Mouse (Mus musculus) lung, embryonic 16.5 days (tissue): Measurements from ENCODE around the gene Srrt. TPM values are rescaled to one million over a fixed set of nuclear protein-coding genes. Genes with fewer than 3 reads are reported as not detected.
A peak's percentile ranks its signal among the peaks of the same experiment; 100 is the strongest.
"Not testable (repeated sequence)": the region's sequence is repeated elsewhere in the genome, so short reads cannot be mapped to it uniquely, and the experiment has no call there.

Experiments
- ATAC-seq: fragments of 200-750 bp; cut with Nextera tagmentation; 2 replicates; pipeline ENCODE4 v1.8.0; 2017; ENCODE audit warnings: low read depth, mild to moderate bottlenecking, moderate library complexity
- H3K27ac ChIP-seq: fragments of 300-500 bp; sonication (generic); 2 replicates; pipeline ENCODE4 v1.5.1; 2014; ENCODE audit warnings: mild to moderate bottlenecking, control low read depth, low read length
- H3K27me3 ChIP-seq: fragments of 300-500 bp; sonication (generic); 2 replicates; pipeline ENCODE4 v1.6.1; 2014; ENCODE audit warnings: low read depth, low read length, mixed read lengths; ENCODE audit not compliant: control insufficient read depth, insufficient read depth
- H3K36me3 ChIP-seq: fragments of 300-500 bp; sonication (generic); 2 replicates; pipeline ENCODE4 v1.6.1; 2014; ENCODE audit warnings: low read length; ENCODE audit not compliant: control insufficient read depth, insufficient read depth
- H3K4me1 ChIP-seq: fragments of 300-500 bp; sonication (generic); replicated peaks from 2 replicates; pipeline ENCODE4 v1.6.1; 2014; ENCODE audit warnings: low read length, mixed read lengths; ENCODE audit not compliant: control insufficient read depth, insufficient read depth
- H3K4me2 ChIP-seq: fragments of 300-500 bp; sonication (generic); 2 replicates; pipeline ENCODE4 v1.6.1; 2014; ENCODE audit warnings: low read depth, low read length, control low read depth
- H3K4me3 ChIP-seq: fragments of 300-500 bp; sonication (generic); 2 replicates; pipeline ENCODE4 v1.5.1; 2014; ENCODE audit warnings: mild to moderate bottlenecking, low read length, control low read depth
- H3K9ac ChIP-seq: fragments of 300-500 bp; sonication (generic); 2 replicates; pipeline ENCODE4 v1.6.1; 2014; ENCODE audit warnings: low read length, control low read depth
- H3K9me3 ChIP-seq: fragments of 300-500 bp; sonication (generic); 2 replicates; pipeline ENCODE4 v1.6.1; 2016; ENCODE audit warnings: low read length; ENCODE audit not compliant: control insufficient read depth
- WGBS: fragments of 180-500 bp; shearing (Covaris S2); extraction: QIAGEN DNeasy Blood & Tissue Kit; methylation state at CpG from one replicate; pipeline ENCODE4 v1.1.7; 2014; 5-methylcytosine and 5-hydroxymethylcytosine counted together
- polyA plus RNA-seq: library from polyadenylated mRNA; unstranded; fragments of >200 nt; fragmentation: Nextera tagmentation; extraction: Ambion mirVana; gene quantifications from 2 replicates; pipeline ENCODE4 v1.2.1, GENCODE M21; 2015

Srrt gene
- polyA plus RNA-seq, 1 experiment from 2014 or later = 144 TPM

DNA sequence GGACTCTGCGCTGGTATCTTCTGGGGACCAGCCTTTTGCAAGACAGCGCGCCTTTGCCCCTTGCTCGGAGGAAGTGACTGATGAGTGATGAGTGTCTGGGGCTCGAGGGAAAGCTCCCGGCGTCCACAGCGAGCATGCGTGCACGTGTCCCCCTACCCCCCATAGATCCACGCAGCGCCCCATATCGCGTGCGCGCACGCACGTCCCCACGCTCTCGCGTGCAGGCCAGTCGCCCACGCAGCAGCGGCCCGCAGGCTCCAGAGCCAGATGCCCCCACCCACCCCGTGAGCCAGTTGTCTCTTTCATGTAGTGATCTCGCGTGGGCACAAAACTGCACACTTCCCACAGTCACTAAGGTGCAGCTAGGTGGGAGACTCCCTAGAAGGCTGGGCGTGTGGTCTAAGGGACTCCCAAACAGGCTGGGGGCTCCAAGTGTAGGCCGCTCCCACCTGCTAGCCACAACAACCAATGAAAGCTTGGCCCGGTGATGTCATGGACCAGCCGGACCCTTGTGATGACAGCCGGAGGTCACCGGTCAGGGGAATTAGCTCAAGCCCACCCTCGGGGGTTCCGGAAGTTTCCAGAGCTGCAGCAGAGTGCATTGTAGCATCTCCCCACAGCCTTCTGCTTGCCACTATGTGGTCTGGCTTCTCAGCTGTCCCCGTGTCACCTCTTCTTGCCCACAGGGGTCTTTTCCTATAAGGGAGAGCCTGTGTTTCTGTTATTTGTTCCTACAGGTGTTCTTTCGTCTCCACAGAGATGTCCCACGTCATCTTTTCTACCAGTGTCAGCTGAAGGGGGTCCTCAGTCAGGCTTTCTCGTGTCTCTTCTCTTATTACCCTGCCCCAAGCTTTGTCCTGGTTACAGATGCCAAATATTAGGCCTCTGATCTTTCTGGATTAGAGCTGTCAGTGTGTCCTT lies 20.2 kb downstream of the Srrt start, which contains the start of gene Ache:
TSS of gene Ache (plus strand) at position 488 of the 921 bp plus-strand sequence.
- peak within 1 kb of the TSS; percentile 58 for H3K9ac ChIP-seq
- peak within 1 kb of the TSS; percentile 67 for H3K4me2 ChIP-seq
- H3K4me3 ChIP-seq = peak within 1 kb of the TSS; percentile 42
- peaks cover 40% of the 10 kb centered on the region for H3K27me3 ChIP-seq
- H3K27ac ChIP-seq = no peak within 1 kb of the TSS
- WGBS = under 1% methylated on average over 39 of the region's 40 CpGs
- H3K4me1 ChIP-seq = peaks cover 19% of the 10 kb centered on the region
- H3K36me3 ChIP-seq = no peaks in the 10 kb centered on the region
- H3K9me3 ChIP-seq = no peaks in the 10 kb centered on the region
- ATAC-seq = peak; percentile 6

GRCm38 (mm10) chr5:137286655-137287031 lies 20.8 kb downstream of the Srrt start:
- Histone ChIP-seq H3K4me3 (peak overlapping the region; percentile 33), H3K9me3 (no peaks in the 10 kb centered on the region), H3K4me1 (peaks cover 19% of the 10 kb centered on the region), H3K27me3 (peaks cover 40% of the 10 kb centered on the region), H3K27ac (no peak overlapping the region), H3K36me3 (no peaks in the 10 kb centered on the region), H3K4me2 (peak overlapping the region; percentile 56), H3K9ac (no peak overlapping the region)
- WGBS = under 1% methylated on average over 15 of the region's 16 CpGs
- ATAC-seq = peak; percentile 60

DNA sequence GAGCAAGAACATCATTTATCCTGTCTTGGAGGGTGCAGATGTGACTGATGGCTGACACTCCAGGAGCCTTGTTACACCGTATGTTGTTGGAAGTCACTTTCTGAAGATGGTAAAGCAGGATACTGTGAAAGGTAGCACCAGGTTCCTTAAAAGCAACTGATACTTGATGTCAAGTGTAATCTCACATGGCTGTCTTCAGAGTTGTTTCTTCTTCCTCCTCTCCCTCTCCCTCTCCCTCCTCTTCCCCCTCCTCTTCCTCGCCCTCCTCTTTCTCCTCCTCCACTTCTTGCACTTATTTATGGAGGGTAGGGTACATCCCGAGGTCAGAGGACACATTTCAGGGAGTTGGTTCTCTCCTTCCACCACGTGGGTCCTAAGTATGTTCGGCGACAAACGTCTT lies 21.5 kb downstream of the Srrt start:
- 32% methylated on average over 7 of the region's 7 CpGs for WGBS
- Histone ChIP-seq H3K9me3 (no peaks in the 10 kb centered on the region), H3K4me3 (no peak overlapping the region), H3K27ac (no peak overlapping the region), H3K4me1 (peaks cover 19% of the 10 kb centered on the region), H3K36me3 (no peaks in the 10 kb centered on the region), H3K9ac (no peak overlapping the region), H3K4me2 (no peak overlapping the region), H3K27me3 (peaks cover 40% of the 10 kb centered on the region)
- no peak for ATAC-seq

GRCm38 (mm10) chr5:137285045-137285444 lies 22.4 kb downstream of the Srrt start:
- no peak overlapping the region for H3K9ac ChIP-seq
- H3K27me3 ChIP-seq = peaks cover 34% of the 10 kb centered on the region
- no peaks in the 10 kb centered on the region for H3K36me3 ChIP-seq
- H3K4me2 ChIP-seq = no peak overlapping the region
- H3K9me3 ChIP-seq = no peaks in the 10 kb centered on the region
- ATAC-seq = no peak
- H3K4me3 ChIP-seq = no peak overlapping the region
- WGBS = 50% methylated on average over 5 of the region's 5 CpGs
- H3K4me1 ChIP-seq = peaks cover 19% of the 10 kb centered on the region
- H3K27ac ChIP-seq = no peak overlapping the region

- not testable (repeated sequence) for H3K9me3 ChIP-seq
Measured at GRCm38 (mm10) chr5:137284411-137284810, 23.1 kb downstream of the Srrt start.

GRCm38 (mm10) chr5:137277360-137278342 lies 29.8 kb downstream of the Srrt start:
- H3K4me2 ChIP-seq = no peak overlapping the region

More at GRCm38 (mm10) chr5:137284411-137284810, 23.1 kb downstream of the Srrt start:
- H3K4me2 ChIP-seq, H3K27ac ChIP-seq, ATAC-seq, H3K9ac ChIP-seq, H3K36me3 ChIP-seq, H3K4me3 ChIP-seq: not testable (repeated sequence)
- 69% methylated on average over 5 of the region's 6 CpGs for WGBS
- H3K27me3 ChIP-seq = peaks cover 28% of the 10 kb centered on the region
- H3K4me1 ChIP-seq = peaks cover 19% of the 10 kb centered on the region

GRCm38 (mm10) chr5:137268131-137268910 lies 39.2 kb downstream of the Srrt start:
- no peak overlapping the region for H3K4me3 ChIP-seq
- no peaks in the 10 kb centered on the region for H3K36me3 ChIP-seq
- H3K4me1 ChIP-seq = no peaks in the 10 kb centered on the region
- H3K27ac ChIP-seq = no peak overlapping the region
- ATAC-seq = no peak
- H3K27me3 ChIP-seq = no peaks in the 10 kb centered on the region
- 20% methylated on average over 17 of the region's 18 CpGs for WGBS
- H3K9ac ChIP-seq = no peak overlapping the region
- peak overlapping the region; percentile 13; the same call in 1 of the 2 replicates for H3K4me2 ChIP-seq
- H3K9me3 ChIP-seq = no peaks in the 10 kb centered on the region

More at GRCm38 (mm10) chr5:137277360-137278342, 29.8 kb downstream of the Srrt start:
- Histone ChIP-seq H3K4me3 (no peak overlapping the region), H3K9me3 (no peaks in the 10 kb centered on the region), H3K9ac (no peak overlapping the region), H3K4me1 (no peaks in the 10 kb centered on the region), H3K36me3 (no peaks in the 10 kb centered on the region), H3K27ac (no peak overlapping the region), H3K27me3 (no peaks in the 10 kb centered on the region)
- peak; percentile 61; the same call in 1 of the 2 replicates for ATAC-seq
- 41% methylated on average over 18 of the region's 18 CpGs for WGBS

- Histone ChIP-seq H3K36me3 (no peaks in the 10 kb centered on the region), H3K4me3 (no peak overlapping the region), H3K27ac (no peak overlapping the region), H3K9me3 (no peaks in the 10 kb centered on the region), H3K4me1 (no peaks in the 10 kb centered on the region), H3K4me2 (no peak overlapping the region), H3K27me3 (no peaks in the 10 kb centered on the region), H3K9ac (no peak overlapping the region)
- 82% methylated on average over 11 of the region's 11 CpGs for WGBS
- no peak for ATAC-seq
Measured at GRCm38 (mm10) chr5:137264787-137265186, 42.7 kb downstream of the Srrt start.
